Mouse (Mus musculus) WW6 (cell line): ENCODE measurements around the gene Katnal1.

ENCODE experiments used
- DNase-seq: peaks from one replicate; pipeline ENCODE4 v3.0.0-alpha.2; 2013; ENCODE audit warnings: low read depth, low spot score

Gene Katnal1

DNA sequence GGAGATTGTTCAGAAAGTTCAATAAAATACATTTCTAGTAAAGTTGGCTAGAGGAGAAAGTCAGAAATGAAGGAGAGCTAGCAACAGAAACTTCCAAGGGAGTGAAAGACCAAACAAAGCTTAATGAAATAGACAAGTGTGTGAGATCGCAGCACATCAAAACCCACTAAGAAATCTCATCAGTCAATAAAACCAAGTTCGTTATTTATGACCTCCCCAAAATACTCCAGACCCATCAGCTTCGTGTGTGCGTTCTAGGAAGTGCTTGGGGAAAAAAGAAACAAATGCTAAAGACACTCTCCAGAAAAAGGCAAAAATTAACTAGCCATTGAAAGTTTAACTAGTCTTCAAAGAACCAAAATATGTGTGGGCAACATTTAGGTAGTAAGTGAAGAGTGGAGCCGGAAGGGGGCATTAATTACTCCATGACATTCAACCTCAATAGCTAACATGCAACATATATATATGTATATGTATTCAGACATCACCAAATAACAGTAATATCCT, 1.4 kb downstream of the Katnal1 start:
- no peak for DNase-seq

DNA sequence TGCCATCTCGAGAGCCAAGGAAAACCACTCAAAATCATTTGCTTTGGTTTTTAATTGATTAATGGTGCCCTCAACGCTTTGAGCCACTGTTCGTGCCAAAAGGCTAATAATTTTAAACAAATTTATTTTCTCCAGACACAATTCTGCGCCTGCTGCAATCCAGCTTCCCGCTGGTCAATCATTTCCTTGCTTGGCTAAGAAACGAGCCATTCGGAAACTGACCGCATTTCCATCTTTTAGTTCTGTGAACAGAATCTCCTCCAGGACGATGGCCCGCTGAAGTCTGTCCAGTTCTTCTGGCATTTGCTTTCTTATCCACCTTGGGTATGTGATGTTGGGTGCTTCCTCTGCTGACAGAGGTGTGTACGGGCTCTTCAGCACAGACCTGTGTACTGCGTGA, 4.5 kb downstream of the Katnal1 start:
- no peak for DNase-seq

DNA sequence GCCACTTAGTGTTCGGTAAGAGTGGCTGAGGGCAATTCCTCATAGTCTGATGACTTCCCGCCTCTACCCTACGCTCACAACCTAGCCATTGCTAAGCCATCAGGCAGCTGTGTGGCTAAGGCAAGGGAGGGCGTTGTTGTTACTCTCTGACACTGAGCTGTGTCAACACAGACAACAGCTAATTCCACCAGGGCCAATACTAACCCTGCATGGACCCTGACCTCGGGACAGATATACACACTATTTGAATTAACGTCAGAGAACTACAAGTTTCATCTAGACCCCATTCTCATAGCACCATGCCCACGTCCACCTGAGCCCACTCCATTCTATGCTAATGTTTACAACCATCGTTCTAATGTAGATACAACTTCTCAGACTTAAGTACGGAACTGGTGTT, 5.1 kb downstream of the Katnal1 start:
- DNase-seq: no peak

DNA sequence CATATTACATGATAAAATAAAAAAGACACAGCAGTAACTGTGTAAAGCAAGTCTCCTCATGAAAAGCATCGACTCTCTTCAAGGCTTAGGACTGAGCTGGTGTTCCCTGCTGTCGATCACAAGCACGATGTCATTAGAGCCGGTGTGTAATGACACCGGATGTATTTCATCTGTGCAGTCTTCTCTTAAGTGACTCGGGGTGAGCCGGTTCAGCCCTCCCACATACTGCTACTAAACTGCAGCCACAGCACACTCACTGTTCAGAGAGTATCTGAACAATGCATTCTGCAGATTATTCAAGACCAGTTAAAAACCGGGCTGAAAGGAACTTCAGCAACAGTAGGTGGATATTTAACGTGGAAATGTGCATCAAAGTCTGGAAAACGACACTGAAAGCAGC, 5.7 kb downstream of the Katnal1 start:
- no peak for DNase-seq

DNA sequence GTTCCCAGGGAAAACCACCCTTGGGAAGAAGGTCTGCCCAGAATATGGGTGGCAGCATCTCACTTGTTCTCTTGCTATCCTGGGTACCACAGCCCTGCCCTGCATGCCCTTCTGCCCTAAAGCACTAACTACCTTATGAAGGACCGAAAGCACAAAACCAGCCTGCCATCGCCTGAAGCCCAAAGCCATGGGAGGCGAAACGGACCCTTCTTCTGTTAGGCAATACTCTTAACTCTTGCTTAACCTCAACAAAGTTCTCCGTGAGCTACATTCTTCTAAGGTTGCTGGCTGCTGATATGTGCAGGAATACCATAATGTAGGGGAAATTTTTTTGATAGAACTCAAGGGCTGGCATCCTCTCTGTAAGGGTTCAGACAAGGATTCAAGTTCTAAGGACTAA, 6.3 kb downstream of the Katnal1 start:
- DNase-seq: no peak

DNA sequence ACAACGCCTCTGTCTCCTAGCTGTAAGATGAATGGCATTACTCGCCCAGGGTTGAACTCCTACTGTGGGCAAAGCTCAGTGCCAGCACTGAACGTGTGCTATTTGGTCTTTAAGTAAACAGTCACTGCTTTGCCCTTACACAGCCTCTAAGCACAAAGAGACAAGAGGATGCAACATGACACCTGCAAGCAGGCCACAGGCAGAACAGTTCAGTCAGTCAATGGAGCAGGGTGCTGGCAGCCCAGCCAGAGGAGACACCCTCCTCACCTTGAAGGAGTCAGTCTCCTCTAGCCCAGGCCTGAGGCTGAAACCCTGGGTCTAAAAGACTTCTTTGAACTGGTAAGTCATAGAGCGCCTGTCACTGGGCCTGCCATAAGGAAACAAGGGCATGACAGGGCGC, 11.1 kb downstream of the Katnal1 start:
- DNase-seq: no peak

DNA sequence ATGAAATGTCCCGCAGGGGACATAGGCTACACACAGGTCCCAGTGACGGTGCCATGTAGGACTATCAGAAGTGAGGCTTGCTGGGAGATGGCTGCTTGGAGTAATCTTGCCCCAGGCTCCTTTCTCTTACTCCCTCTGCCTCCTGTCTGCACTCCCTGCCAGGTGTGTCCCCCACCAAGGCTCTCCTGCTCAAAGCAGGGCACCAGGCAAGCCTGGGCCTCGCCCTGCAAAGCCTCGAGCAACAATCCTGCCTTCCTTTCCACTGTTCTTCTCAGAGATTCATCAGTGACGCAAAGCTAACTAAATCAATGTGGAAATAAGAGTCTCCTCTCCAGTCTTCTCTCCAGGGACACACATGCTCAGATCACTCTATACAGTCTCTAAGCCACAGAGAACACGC, 12.3 kb downstream of the Katnal1 start:
- DNase-seq: no peak

DNA sequence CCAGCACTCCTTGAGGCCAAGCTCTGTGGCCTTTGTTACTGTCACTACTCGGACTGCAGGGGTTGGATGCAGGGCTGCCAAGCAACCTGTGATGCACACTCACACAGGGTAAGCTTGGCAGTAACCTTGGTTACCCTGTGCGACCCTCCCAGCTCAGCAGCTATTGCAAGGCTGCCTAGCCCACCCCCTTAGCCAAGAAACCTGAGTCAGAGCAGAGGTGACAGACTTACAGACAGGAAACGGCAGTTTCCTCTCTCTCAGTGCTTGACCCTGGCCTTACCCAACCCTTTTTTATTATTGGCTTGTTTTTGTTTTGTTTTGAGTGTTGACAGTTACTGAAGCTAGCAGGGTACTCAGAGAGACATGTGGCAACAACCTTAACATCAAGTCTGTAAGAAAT, 16.9 kb downstream of the Katnal1 start:
- DNase-seq: no peak

DNA sequence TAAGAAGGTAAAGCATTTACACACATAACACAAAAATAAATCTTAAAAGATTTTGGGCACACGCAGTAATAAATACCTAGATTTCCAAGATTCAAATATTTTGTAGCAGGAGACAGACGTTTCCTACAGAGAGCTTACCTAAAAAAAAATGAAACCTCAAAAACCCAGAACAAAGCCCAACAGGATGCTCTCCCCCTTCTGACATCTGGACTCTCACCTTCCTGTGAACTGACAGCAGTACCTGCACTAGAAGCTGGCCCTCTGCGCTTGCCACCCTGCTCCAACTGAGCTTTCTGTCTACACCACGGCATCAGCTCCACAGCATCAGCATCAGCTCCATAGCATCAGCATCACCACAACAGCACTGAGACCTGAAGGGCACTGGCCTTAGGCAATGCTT, 19.1 kb downstream of the Katnal1 start:
- DNase-seq: no peak

DNA sequence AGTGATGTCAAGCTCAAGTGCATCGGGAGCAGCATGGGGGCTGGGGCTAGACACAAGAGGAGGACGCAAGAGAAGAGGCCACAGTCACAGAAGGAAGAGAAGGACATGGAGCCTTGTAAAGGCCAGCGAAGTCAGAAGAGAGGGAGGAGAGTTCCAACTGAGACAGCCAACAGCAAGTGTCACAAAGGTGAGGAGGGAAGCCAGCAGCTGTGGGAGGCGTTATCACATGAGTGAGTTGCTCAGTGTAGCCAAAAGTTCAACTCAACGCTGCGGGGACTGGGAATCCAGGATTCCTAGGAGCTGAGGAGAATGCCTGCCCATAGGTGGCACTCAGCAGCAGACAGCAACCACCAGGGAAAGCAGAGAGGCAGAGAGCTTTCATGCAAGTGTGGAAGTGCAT, 19.7 kb downstream of the Katnal1 start:
- DNase-seq: no peak

DNA sequence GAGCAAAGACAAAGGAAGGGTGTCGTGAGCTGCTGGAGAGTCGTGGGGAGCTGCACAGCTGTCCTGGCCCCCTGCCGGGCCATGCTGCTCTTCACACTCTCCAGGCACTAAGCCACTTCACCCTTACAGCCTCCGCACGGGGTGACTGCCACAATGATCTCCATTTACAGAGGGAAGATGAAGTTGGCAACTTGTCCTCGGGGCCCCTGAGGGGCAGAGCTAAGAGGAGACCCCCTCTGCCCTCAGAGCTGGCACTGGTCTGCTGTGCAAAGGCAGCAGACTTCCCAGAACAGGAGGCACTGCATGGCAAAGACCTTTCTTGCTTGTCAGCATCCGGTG, 20.1 kb downstream of the Katnal1 start:
- no peak for DNase-seq

DNA sequence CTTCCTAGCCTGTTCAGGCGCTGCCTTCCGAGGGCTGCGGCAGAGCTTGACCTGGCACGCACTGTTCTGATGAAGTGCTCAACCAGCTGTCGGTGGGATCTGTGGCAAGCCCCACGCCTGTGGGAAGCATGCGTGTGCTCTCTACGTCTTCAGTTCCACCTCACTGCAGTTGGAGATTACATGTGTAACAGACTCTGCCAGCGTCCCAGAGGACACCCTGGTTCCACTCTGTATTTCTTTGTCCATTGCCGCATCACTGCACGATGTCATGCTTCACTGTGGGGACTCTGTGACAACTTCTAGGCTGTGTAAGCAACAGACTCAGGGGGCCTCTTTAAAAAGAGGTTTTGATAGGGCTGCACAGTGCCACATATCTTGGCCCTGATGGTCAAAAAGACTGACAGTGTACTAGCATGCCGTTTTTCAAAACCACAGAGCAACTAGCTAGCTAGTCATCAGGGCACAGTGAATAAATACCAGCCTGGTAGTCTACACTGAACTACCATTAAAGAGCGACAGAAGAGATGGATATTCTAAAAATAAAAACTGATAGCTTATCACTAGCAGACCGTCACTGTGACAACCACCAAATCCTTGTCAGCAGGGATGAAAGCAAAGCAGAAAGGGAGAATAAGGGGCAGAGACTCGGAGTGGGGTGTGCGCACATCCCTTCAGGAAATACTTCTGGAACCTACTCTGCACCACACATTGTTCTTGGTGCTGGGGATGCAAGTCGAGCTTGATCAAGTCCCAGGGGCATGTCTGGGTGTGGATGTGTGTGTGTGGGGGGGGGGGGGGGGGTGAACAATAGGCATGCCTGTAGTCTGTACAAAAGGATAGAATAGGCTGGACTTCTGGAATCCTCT, 20.7 kb downstream of the Katnal1 start:
- no peak for DNase-seq

DNA sequence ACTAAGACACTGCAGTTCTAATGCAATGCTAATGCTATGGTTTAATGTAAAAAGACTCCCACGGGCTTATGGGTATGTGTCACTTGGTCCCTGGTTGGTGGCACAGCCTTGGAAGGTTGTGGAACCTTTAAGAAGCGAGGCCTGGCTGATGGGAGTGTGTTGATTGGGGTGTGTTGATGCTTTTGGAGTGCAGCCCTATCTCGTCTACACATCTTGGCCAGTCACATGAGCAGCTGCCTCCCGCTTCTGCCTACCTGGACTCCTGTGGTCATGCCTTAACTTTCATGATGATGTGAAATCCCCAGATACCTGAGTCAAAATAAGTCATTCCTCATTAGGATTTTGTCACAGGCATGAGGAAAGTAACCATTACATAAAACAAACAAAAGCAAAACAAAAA, 22.8 kb downstream of the Katnal1 start:
- no peak for DNase-seq

DNA sequence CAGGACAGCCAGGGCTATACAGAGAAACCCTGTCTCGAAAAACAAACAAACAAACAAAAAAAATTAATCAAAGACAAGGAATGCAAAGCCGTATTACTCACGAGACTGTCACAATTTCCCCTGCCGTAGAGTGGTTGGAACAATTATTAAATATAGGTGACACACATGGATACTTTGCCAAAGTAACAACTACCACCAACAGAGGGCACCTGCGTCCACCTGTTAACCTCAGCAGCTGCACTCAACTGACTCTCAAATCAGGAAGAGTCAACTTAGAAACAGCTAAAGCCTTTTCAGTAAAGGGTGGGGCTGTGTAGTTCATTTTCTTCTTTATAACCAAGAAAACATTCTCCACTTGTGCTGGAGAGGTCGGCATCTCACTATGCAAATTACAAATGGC, 24.3 kb downstream of the Katnal1 start:
- no peak for DNase-seq

DNA sequence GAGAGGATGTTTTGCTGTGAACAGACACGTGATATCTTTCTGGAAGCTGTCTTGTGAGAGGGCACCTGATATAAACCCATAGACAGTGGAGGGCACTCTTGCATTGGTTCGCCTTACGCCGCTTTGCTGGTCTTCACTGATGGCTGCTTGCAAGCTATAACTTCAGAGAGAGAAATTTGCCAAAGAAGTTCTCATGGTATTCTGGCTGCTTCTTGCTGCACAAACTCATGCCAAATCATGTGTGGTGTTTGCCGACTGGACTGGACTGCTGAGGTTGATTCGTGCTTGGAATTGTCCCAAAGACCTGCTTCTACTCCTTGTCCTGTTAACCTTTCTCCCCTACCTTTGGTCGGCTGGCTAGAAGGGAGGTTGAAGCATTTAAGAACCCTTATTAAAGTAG, 29.8 kb downstream of the Katnal1 start:
- no peak for DNase-seq

DNA sequence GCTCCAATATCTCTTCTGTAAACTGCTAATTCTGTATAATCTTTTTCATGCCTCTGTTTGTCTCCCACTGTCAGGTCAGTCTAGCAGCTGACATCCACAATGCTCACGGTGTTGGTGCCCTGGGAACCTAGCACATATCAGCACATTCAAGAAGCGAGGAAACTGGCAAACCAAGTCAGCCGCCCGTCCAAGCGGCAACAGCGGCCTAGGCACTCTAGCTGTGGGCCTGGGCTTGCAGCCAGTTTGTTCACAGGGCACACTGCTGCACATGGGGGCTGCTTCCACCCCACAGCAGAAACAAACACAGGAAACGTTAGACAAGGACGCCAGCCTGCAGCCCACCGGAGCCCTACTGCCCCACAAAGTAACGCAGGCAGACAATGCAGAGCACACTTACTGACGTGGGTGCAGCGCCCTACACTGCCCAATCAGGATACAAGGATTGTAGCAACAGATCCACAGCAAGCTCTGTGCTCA, 31.1 kb downstream of the Katnal1 start:
- DNase-seq: no peak

DNA sequence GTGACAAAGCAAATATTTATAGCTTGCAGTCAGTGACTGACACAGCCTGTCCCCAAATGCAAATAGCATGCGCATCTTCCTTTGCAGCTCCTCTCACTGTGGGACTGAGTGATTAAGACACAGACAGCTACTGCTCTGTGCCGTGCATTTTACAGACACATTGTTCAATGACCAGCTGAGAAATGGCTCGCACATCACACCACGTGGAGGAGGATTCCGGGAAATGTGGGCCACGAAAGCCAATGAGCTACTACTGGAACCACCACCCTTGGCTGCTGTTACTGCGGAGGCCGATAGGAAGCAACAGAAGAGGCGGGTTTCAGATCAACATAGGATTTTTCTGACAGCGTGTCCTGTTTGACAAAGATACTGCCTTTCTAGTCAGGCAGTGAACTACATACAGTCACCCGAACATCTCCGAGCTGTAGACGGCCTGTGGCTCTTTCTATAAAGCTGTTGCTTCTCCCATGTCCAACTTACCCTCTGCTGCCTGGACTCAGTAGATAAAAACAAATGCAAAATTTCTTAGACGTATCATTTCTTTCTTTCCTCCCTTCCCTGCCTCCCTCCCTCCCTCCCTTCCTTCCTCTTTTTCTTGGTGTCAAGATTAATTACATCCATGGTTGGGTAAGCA, 31.9 kb downstream of the Katnal1 start:
- no peak for DNase-seq

DNA sequence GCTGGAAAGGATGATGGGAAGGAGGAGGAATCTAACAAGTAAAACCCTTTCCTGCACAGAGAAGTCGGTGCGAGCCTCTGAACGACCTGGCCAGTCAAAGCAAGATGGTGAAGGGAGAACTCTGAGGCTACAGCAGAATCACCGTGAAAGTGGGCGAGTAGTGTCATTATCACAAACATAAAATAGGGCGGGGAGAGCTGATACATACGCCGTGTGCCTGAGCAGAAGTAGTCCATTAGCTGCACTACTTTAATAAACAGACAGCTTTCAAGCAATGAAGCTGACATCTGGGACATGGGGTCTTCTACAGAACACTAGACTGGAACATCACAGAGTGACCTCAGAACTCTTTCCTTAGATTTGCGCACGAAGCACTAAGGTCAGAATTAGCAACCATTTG, 32.6 kb downstream of the Katnal1 start:
- DNase-seq: no peak

DNA sequence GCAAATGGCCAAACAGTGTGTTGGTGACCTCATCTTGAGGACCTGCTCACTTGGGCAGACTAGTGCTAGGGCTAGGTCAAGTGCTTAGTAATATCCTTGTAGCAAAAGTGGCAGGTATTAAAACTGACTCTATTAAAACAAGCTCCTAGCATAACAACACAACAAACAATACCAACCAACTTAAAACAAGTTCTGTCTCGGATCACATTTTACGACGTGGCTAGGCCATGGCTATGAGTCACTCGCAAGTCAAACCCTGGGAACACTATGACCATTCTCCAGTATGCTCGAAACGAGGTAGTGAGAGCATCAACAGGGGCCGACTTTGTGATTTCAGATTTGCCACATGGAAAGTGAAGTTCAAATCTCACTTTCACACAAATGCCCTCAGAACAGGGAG, 33.3 kb downstream of the Katnal1 start:
- no peak for DNase-seq

DNA sequence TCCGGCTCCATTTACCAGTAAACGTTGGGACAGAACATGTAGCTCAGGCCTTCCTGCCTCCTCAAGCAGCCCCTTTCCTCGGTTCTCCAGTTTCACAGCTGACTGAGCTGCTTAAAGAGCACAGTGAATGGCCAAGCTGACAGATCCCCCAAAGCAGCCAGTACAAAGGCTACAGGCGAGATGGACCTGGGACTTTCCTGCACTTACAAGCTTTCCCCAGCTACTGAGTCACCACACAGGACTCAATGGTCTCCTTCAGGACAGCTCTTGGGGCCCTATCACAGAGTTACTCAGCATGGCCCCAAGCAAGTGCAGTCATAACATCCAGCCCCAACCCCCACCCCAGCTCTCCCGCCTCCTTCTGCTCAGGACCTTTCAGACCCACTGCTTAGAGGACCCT, 34.1 kb downstream of the Katnal1 start:
- DNase-seq: no peak

DNA sequence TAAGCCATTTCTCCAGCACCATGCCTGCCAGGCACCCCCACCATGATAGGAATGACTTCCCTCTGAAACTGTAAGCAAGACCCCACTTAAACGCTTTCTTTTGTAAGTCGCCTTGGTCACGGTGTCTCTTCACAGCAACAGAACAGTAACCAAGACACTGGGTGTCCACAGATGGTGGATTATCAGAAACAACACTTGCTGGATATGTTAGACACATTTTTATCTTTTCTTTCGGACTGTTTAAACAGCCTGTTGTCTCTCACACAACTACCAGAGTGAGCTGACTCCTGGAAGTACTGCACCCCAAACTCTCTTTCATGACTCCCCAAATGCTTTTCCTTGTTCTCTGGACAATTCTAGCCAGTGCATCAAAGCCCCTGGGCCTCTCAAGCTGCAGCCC, 38.9 kb downstream of the Katnal1 start:
- no peak for DNase-seq

DNA sequence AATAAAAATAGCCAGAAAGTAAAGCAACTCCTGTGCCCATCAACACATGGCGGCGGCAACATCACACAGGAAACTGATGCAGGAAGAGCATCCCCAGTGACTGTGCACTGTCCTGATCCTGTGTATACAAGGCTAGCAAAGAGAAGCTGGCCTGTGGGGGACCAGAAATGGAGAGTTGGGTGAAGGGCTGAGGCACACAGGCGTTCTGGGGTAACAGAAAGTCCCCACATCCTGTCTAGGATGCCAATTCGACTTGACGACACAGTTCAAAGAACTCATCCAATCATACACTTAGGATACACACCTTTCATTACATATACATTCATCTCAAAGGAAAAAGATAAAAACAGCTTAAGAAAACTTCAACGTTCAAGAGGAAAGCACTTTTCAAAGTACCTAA, 41.1 kb downstream of the Katnal1 start:
- no peak for DNase-seq
